Mouse (Mus musculus): ENCODE measurements at regions not wholly inside any gene's neighbourhood (a gene's known extent, or its start where the extent isn't known, plus 50 kb on each side); places are given as distances from the start of the nearest gene placed in this dataset.
A peak's percentile ranks its signal among the peaks of the same experiment; 100 is the strongest.

DNA sequence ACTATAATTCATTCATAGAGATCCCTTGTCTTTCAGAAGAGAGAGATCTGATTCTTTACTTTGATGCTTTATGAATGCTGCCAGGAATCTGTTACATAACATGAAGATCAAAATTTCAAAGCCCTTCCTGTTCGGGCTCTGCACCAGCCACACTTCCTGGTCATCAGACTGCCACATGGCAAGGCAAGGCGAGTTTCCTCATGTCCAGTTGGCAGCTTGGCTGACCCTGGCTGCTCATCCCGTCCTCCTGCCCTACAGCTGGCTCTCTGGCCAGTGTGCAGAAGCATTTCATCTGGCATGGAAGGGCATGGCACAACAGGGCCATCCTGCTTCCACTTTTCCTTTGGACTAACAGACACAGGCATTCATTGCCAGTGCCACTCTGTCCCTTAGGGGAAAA, 292.2 kb upstream of the Slc24a5 start:
- no peak for DNase-seq (ENCODE audit: low spot score)

DNA sequence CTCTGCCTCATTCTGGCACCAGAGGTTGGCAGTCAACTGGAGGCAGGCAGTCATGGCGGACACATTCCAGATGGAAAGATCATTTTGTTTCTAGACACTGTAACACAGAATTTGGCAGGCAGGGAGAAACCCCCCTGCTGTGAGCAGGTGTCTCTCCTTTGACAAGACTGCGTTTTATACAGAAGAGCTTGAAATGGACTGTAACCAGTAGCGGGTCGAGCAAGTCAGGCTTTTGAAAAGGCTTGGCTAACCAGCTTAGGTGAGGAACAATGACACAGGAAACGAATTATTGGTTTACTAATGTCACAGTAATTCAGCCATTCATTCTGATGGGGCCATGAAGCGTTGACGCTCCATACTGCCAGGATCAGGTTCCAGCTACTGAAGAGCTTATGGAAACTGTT, 275.3 kb upstream of the Slc24a5 start:
- no peak for DNase-seq (ENCODE audit: low spot score)

DNA sequence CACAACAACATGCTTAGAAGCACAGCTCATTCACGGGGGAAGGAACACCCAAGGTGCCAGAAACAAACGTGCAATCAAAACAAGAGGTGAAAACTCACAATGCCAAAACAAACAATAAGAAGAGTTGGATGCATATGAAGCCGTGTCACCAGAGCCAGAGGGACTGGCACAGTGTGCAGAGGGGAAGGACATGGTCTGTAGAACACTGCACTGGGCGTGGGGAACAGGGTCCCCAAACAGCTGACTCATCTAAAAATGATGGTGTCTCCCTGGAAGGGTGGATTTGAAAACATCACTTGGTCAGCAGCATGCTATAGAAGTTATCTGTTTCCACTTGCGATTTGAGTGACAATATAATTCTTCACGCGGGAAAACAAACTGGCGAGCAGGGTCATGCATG, 256.2 kb upstream of the Slc24a5 start:
- no peak for DNase-seq (ENCODE audit: low spot score)

DNA sequence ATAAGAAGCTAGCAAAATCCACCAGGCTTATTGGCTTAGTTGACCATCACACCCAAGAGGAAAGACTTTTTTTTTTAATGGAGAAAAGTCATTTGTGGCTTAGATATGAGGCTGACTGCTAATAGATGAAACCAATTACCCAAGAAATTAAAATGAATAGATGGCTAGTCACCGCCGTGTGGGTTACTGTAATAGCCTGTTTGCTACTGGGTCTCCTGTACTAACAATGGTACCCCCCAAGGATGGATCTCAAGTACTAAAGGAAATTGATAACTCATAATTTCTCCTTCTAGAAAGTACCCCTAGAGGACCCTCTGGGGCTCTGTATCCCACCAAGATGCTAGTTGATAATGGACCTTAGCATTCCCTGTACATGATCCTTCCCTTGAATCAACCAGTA, 251.1 kb upstream of the Slc24a5 start:
- no peak for DNase-seq (ENCODE audit: low spot score)

DNA sequence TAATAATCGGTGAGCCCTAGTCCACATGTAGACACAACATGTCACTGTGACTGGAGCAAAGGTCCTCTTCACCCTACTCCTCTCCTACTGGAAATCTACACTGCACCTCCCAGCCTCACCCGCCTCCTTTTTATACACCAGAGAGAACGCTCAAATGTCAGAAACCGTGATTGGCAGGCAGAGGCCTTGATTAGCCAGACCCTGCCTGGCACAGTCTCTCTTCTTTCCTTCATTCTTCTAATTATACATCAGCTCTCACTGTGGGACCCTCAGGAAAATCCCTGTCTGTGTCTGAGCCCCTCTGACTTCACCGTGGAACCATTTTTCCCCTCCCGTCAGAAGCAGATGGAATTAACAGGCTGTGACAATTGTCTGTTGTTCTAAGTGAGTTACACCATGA, 248.1 kb upstream of the Slc24a5 start:
- no peak for DNase-seq (ENCODE audit: low spot score)

DNA sequence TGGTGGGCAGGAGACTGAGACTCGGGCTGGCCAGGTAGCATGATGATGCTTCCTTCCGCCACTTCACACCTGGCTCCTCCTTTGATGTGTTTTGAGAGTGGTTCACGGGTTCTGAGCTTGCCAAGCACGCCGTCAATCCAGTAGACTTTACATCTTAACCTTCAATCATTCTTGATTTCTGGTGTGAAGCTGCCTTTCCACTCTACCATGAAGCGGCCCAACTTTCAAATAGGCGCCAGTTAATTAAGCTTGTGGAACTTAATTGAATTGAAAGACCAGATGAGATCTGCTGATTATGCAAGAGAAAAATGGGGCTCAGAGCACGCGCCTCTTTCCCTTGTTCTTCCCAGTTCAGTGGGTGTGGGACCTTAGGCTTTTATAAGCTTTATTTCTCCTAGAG, 247.1 kb upstream of the Slc24a5 start:
- no peak for DNase-seq (ENCODE audit: low spot score)

DNA sequence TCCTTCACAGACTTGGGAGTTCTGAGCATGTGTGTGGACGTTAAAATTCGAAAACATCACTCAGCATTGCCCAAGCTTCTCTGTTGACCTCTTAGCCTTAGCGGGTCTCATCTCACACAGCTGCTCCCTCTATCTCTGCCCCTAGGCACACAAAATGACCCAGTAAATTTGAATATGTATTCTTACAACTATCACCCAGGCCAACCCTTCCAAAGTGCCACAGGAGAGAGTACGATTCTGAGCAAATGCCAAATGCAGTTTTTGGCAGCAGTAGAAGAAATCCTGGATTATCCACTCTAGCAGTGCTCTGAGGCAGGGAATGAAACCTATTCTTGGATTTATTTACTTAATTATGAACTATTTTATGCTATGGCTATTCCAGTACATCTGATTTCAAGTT, 246.6 kb upstream of the Slc24a5 start:
- no peak for DNase-seq (ENCODE audit: low spot score)

DNA sequence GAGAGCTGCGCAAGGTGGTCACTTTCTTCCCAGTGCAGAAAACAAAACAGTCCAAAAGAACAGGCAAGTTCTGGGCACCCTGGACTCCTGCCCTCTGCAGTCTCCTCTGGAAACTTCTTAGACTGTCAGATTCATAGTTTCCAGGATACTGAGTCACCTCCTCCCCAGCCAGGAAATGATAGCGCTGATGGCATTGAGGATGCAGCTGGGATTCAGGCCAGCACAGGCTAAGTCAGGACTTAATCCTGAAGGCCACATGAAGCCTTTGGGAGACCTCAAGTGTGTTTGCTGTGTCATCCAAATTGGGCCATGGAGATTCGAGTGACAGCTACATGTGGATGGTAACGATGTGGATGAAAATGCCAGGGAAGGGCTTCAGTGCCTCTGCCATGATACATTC, 219.1 kb upstream of the Slc24a5 start:
- DNase-seq (ENCODE audit: low spot score) = no peak

DNA sequence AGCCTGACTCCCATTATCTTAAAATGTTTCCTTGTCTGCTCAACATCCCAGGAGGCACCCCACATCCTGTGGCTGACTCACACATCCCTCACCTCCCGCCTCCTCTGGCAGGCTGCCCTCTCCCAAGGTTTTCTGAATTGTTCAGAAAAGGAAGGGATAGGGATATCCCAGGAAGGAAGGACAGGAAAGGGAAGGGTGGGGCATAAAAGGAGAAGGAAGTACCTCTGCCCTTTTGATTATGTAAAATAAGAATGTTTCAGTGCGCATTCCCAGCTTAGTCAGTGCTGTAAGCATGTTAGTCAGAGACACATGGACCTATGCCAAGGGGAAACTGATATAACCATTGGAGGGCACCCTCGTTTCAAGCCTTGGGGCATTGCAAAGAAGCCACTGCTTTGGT, 209.4 kb upstream of the Slc24a5 start:
- DNase-seq (ENCODE audit: low spot score) = peak; percentile 6

DNA sequence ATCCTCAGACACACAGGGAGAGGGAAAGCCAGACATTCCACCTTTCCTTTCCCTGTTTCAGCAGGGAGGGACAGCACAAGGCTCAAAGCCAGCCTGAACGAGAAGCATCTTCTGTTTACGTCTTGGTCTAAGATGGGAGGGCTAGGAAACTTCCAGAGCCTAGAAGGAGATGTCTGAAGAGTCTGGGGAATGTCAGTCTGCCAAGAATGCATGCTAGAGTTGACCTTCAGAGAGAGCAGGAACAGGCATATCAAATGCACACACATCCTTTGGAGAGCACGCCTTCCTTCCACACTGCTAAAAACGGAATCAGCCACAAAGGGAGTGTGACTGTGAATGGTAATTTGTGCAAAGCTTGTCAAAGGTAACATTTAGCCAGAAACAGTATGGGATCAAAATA, 179.7 kb upstream of the Slc24a5 start:
- DNase-seq (ENCODE audit: low spot score) = no peak

DNA sequence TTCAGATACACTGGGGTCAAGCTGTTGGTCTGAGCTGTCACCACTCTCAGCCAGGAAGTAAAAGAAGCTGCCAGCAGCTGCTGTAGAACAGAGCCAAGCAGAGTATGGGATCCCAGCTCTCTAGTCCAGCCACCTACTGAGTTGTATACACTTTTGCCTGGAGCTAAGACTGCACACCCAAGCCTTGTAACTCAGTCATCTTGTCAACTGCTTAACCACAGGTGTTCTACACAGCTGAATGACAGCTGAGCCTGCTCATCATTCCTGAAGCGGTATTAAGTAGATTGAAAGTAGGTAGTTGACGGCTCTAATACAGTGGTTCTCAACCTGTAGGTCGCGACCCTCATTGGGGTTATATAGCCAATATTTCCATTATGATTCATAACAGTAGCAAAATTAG, 172.9 kb upstream of the Slc24a5 start:
- DNase-seq (ENCODE audit: low spot score) = no peak

DNA sequence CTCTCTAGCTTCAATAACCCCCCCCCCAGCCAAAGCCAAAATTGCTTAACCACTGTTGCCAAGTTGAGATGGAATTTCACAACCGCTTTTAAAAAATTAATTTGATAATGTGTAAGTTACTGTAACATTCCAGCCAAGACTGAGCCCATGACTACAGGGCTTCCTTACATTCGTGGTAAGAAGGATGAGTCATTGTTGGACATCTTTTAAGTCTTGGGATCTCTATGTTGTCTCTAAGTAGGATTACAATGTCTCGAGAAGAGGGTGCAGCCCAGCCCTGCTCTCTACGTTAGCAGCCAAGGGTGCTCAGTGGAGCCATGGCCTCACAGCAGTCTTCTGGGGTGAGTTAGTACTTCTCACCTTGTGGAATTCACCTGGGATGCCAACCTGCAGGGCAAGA, 164.4 kb upstream of the Slc24a5 start:
- no peak for DNase-seq (ENCODE audit: low spot score)

DNA sequence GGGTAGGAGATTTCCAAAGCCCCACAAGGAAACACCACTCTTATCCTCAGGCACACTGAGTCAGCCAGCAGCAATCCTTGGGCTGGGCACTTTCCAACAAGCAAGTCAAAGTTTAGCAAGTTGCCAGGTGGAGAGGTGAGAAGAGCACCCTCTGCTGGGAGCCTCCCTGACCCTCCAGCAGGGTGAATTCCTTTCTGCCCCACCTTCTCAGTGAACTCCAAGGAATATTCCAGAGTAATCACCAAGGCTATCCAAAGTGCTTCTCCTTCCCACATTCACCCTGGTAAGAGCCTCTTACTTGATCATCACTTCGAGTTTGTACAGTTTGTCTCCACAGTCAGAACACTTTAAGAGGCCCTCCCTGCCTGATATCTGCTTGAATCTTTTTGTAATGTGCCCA, 162.8 kb upstream of the Slc24a5 start:
- no peak for DNase-seq (ENCODE audit: low spot score)

DNA sequence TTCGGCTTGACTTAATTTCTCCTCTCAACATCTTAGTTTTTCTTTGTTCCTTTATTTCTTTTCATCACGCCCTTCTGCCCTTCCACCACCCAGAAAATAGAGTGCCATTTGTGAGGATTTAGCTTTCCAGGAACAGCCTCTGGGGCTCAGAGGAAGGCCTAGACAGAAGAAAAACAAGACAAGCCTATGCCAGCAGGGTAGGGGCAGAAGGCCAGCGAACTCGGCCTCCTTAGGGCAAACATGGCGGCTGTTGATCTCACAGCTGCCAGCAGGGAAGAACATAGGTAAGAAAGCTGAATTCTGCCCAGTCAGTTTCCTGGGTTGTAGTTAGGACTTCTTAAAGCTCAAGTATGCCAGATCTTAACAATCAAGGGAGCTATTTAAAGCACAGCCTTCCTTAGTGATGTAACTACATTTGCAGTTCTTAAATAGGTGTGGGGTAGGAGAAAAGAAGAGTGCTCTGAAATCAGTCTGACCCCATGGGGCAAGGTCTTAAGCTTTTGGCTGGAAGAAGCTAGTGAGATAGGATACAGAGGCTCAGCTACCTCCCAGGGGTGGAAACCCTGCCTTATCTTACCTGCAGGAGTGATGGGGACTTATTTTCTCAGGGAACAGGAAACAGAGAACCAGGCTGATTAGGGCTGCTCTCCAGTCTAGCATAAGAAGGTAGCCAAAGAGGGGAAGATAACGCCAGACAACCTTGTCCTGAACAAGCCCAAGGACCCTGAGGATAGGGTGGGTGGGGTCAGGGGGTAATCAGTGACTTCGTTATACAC, 148.8 kb upstream of the Slc24a5 start:
- DNase-seq (ENCODE audit: low spot score) = no peak

DNA sequence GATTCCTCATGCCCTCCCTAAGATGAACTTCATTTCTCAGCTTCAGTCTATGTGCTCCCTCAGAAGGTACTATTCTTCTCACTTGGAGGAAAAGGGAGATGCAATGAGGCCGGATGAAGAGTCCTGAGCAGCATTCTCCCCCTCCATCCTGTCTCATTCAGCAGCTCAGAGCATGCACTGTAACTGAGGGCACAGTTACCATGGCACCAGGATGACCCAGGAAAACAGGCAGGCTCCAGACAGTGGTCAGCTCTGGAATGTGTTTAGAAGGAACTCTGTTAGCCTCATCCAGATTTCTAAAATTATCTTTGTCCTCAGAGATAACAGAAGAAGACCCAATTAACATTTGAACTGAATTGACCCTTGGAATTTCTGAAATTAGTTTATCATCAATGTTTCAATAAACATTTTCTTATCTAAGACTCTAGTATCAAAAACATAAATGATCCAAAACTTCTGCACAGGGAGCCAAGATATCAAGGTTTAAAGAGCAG, 148.1 kb upstream of the Slc24a5 start:
- DNase-seq (ENCODE audit: low spot score) = no peak

DNA sequence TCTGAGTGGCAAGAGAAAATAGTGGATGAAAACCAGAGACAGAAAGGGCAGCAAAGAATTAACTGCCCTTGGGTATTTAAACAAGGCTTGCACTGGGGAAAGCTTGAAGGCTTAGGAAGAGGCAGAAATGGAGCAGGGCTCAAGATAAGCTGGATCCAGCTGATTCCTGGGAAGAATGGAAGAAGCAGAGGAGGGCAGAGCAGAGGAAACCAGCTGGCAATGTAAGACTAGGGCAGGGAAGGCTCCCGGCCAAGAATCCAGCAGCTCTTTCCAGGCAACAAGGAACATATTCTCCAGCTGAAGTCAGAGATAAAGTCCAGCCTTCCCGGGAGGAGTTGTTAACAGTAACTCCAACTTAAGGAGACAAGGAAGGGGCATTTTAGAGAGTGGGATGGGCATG, 147.7 kb upstream of the Slc24a5 start:
- DNase-seq (ENCODE audit: low spot score) = peak; percentile 25

DNA sequence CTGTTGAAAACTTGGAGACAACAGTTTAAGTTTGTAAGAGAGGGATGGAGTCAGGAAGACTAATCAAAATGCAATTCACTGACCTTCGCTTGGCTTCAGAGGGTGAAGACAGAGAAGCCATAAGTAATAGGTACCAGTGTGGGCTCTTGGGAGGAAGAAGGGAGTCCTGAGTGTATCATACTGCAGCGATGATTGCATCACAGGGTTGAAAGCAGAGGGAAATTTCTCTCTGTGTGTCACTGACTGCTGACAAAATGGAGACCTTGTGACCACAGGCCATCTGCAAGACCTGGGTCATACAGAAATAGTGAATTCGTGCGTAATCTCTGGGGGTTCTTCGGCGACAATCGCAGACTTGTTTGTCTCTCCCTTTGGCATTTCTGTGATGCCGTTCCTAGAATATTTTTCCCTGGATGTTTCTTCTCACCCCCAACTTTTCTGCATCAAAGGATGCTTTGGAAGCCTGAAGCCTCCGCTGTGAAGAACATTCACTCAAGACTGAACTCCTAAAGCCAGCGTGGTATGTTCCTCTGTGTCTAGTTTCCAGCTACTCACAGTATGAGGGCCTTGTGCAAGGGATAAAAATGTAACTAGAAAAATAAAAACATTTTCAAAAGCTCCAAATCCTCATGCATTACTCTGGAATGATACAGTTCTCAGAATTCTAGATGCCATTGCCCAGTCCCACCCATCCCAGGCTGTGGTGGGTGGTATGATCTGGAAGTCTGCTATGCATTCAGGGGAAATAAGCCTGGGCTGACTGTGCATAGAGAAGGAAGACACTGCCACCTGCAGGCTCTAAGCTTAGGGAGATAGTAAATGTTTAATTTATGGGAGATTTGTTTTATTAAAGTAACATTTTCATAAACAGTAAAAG, 139.8 kb upstream of the Slc24a5 start:
- peak; percentile 43 for DNase-seq (ENCODE audit: low spot score)

DNA sequence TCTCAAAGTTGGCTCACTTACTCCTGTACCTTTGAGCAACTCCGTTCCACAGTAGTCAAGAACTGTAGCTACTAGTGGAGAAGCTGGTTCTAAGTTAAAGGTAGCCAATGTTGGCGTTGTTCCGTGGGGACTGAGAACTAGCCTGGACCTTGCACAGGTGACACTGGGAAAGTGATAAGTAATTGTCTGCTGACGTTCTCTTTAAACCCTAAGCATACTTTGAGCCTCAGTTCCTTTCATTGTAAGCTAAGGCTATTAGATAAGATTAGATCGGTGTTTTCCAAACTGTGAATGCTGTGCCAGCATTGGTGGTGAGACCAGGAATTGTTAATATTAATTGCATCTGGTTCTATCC, 139.2 kb upstream of the Slc24a5 start:
- DNase-seq (ENCODE audit: low spot score) = no peak

DNA sequence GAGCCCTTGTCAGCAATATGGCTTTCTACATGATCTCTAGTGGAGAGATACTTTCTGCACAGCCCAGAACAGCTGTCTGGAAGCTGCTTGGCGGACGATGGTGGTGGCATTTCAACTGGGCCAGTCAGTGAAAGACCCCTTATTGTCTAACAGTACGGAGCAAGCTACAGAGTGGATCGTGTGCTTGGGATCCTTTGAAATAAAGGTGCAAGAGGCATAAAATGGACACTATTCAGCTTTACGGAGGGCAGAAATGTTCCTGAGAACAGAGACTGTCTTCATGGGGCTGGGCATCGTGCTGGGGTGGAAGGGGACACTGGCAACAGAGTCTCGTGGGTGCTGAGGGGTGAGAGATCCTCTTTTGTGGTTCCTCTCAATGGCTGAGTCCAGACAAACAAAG, 137.2 kb upstream of the Slc24a5 start:
- no peak for DNase-seq (ENCODE audit: low spot score)

DNA sequence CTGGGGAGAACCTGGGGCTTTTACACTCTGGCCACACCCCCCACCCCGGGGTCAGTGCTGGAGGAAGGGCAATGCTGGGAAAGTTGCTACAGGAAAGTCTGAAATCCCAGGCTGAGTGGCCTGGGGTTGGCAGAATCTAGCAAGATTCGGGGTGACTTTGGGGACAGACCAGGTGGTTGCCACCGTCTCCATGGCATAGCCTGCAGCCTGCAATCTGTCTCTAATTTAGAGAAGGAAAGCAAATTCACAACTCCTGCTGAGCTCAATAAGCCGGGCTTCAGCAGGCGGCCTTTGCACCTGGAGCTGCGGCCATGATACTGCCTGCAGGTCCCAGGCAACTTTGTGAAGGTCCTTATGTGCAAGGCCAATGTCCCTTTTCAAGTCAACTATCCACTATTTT, 135.4 kb upstream of the Slc24a5 start:
- DNase-seq (ENCODE audit: low spot score) = no peak

DNA sequence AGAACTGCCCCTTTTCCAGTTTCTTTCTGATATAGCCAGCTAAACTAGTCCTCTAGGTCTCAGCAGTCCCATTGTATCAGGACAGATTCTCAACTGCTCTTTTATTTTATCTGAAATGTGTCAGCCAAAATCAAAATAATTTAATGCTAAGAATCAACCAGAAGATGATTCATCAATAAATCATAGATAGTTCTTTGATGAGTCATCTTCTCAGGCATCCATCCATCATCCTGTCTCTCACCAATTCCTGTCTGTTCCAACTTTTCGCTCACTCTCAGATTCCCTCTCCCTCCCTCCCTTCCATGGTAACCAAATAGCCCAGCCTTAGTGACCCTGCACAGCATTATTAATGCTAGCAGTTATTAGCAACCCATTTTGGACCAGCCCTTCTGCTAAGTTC, 134.0 kb upstream of the Slc24a5 start:
- DNase-seq (ENCODE audit: low spot score) = no peak

DNA sequence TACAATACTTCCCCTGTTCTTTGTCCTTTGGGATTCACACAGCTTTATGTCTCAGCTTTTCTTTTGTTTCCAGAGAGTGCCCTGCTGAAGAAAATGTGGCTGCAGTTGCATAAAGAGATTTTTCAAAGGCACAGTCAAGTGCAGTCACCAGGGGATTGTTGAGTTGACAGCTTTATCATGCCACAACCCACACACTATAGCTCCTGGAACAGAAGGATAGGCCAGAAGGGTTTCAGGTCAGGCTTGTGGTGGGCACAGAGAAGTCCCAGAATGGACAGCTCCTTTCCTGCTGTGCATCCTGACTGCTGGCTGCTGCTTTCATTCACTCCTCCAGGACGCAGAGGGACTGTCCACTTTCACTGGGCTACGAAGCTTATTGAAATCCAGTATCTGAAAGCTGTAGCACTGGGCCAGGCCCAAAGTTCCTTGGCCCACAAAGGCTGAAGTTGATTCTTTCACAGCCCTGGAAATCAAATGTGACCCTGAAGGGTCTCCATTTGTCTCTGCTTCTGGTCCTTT, 119.6 kb upstream of the Slc24a5 start:
- no peak for DNase-seq (ENCODE audit: low spot score)

DNA sequence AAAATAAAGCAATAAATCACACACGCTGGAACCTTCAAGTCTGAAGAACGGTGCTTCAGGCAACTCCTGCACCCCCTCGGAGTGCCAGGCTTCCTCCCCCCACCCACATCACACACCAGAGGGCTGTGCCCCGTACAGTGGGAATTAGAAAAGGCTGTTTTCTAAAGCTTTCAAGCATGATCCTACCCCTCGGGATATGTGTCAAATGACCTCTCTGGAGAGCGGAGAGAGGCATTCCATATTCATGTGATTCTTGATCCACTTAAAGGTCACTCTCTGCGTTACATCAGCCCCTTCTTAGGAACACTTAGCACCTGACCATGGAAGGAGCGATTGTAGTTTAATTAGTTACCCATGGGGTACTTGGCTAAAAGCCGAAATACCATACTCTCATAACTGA, 119.1 kb upstream of the Slc24a5 start:
- DNase-seq (ENCODE audit: low spot score) = no peak
